ENCODE assay signal across 23 mouse cellular contexts in genomic region chr13:99764764-99765163, GRCm38 (mm10).
DNase-seq lines count a peak whose midpoint lies in the region; ATAC-seq and TF ChIP-seq lines count a peak whose summit lies in the region.
"Had no signal": no experiment of that assay in that cellular context is flagged by ENCODE, and none has a peak within 500 bp of the region (broad histone marks: within the 10 kb centered on the region; RNA-seq: fewer than 3 reads in every experiment).

No protein-coding gene starts in this region.

- WGBS in liver, postnatal 0 days (ENCODE audit: insufficient replicate concordance) = 52% methylated on average over 3 of the region's 3 CpGs
- WGBS in liver, embryonic 11.5 days = 71% methylated on average over 3 of the region's 3 CpGs
- 73% methylated on average over 3 of the region's 3 CpGs for WGBS in neural tube, embryonic 13.5 days
- WGBS in heart, adult 2 months = 88% methylated on average over 3 of the region's 3 CpGs

- no peaks in the 10 kb centered on the region for H3K36me3 ChIP-seq in liver, postnatal 0 days (replicated peaks; ENCODE audit: insufficient read depth, low read length)
- H3K36me3 ChIP-seq in liver, embryonic 11.5 days (ENCODE audit: control insufficient read depth, insufficient read depth, low read length) = no peaks in the 10 kb centered on the region
- no peaks in the 10 kb centered on the region for H3K36me3 ChIP-seq in neural tube, embryonic 13.5 days
- no peaks in the 10 kb centered on the region for H3K36me3 ChIP-seq in heart, adult 2 months (ENCODE audit: control insufficient read depth, insufficient read depth, low read length)
- H3K36me3 ChIP-seq: embryonic facial prominence, embryonic 13.5 days; forebrain, embryonic 12.5 days; G1E; heart, embryonic 10.5 days had no signal

- no peaks in the 10 kb centered on the region for H3K9me3 ChIP-seq in liver, postnatal 0 days (ENCODE audit: low read length)
- H3K9me3 ChIP-seq in liver, embryonic 11.5 days (ENCODE audit: control insufficient read depth, low read length) = no peaks in the 10 kb centered on the region
- H3K9me3 ChIP-seq in neural tube, embryonic 13.5 days = no peaks in the 10 kb centered on the region
- H3K9me3 ChIP-seq: embryonic facial prominence, embryonic 13.5 days; forebrain, embryonic 12.5 days; heart, embryonic 10.5 days had no signal

- H3K4me2 ChIP-seq in liver, postnatal 0 days (ENCODE audit: low read depth, low read length) = no peak overlapping the region
- no peak overlapping the region for H3K4me2 ChIP-seq in liver, embryonic 11.5 days
- H3K4me2 ChIP-seq in neural tube, embryonic 13.5 days = no peak overlapping the region
- H3K4me2 ChIP-seq: embryonic facial prominence, embryonic 13.5 days; forebrain, embryonic 12.5 days; hindbrain, embryonic 14.5 days had no signal

- no peak for TF ChIP-seq POLR2A in heart, adult 2 months (IDR thresholded peaks at IDR 0.05; ENCODE audit: insufficient read depth, low read depth, low read length)

- H3K4me1 ChIP-seq in liver, postnatal 0 days (ENCODE audit: insufficient read depth) = peaks cover 12% of the 10 kb centered on the region
- peaks cover 11% of the 10 kb centered on the region for H3K4me1 ChIP-seq in liver, embryonic 11.5 days (replicated peaks; ENCODE audit: control insufficient read depth, insufficient read depth, low read length)
- peaks cover 50% of the 10 kb centered on the region for H3K4me1 ChIP-seq in neural tube, embryonic 13.5 days (replicated peaks)
- H3K4me1 ChIP-seq in heart, adult 2 months (ENCODE audit: control insufficient read depth, insufficient read depth, low read length) = no peaks in the 10 kb centered on the region; the same call in 1 of the 2 replicates

- intact Hi-C loops in heart, adult 2 months (cut with DNase I) = no loop called here

- no peak for ATAC-seq in liver, postnatal 0 days
- no peak for ATAC-seq in liver, embryonic 11.5 days (replicated peaks; ENCODE audit: low FRiP score)
- ATAC-seq in neural tube, embryonic 13.5 days (ENCODE audit: low read depth) = no peak
- ATAC-seq in megakaryocyte, adult 5-6 weeks (ENCODE audit: poor library complexity, severe bottlenecking) = peak; percentile 88
- ATAC-seq in neutrophil, adult 5-6 weeks (ENCODE audit: extremely low read depth, insufficient number of reproducible peaks, low FRiP score, poor library complexity, severe bottlenecking) = peak; percentile 51; the same call in 1 of the 2 replicates
- ATAC-seq: CD4-positive, CD25-positive, alpha-beta regulatory T cell, adult 4 months had no signal

- DNase-seq in liver, postnatal 0 days = no peak
- DNase-seq in liver, embryonic 11.5 days (ENCODE audit: low spot score) = no peak
- no peak for DNase-seq in neural tube, embryonic 10.5 days (ENCODE audit: extremely low spot score, low spot score)
- no peak for DNase-seq in retina, embryonic 14.5 days (ENCODE audit: low spot score)
- no peak for DNase-seq in heart, adult 2 months
- DNase-seq: adrenal gland, postnatal 10 days; B cell, adult 2 months; cerebellum, adult 11-12 months; cerebellum, adult 9-10 months; cerebellum, postnatal 25 days; gastrocnemius, postnatal 25 days; heart, adult 11 months; heart, postnatal 10 days; heart, postnatal 4 days had no signal

- no peak overlapping the region for H3K9ac ChIP-seq in liver, postnatal 0 days (replicated peaks)
- no peak overlapping the region for H3K9ac ChIP-seq in liver, embryonic 11.5 days (ENCODE audit: low read depth, low read length)
- H3K9ac ChIP-seq in neural tube, embryonic 13.5 days = no peak overlapping the region
- no peak overlapping the region for H3K9ac ChIP-seq in heart, adult 2 months (ENCODE audit: low read depth, low read length)
- H3K9ac ChIP-seq: embryonic facial prominence, embryonic 13.5 days; forebrain, embryonic 12.5 days; hindbrain, embryonic 14.5 days had no signal

- H3K27ac ChIP-seq in liver, postnatal 0 days (ENCODE audit: low read depth) = peak overlapping the region; percentile 20; the same call in 1 of the 2 replicates
- no peak overlapping the region for H3K27ac ChIP-seq in liver, embryonic 11.5 days (ENCODE audit: low read depth, low read length)
- 0 out of 2 replicates have a peak overlapping the region, but pooled peaks have one; percentile 42 for H3K27ac ChIP-seq in neural tube, embryonic 13.5 days (replicated peaks)
- no peak overlapping the region for H3K27ac ChIP-seq in heart, adult 2 months

- no peaks in the 10 kb centered on the region for H3K27me3 ChIP-seq in liver, postnatal 0 days (ENCODE audit: insufficient read depth, low read length)
- H3K27me3 ChIP-seq in liver, embryonic 11.5 days (replicated peaks; ENCODE audit: control insufficient read depth, insufficient read depth, low read length) = no peaks in the 10 kb centered on the region; the same call in 1 of the 2 replicates
- H3K27me3 ChIP-seq in neural tube, embryonic 13.5 days = no peaks in the 10 kb centered on the region
- H3K27me3 ChIP-seq in heart, adult 2 months (ENCODE audit: control insufficient read depth, insufficient read depth, low read length) = no peaks in the 10 kb centered on the region
- H3K27me3 ChIP-seq: embryonic facial prominence, embryonic 13.5 days had no signal

- no peak overlapping the region for H3K4me3 ChIP-seq in liver, postnatal 0 days (ENCODE audit: low read depth, low read length)
- H3K4me3 ChIP-seq in liver, embryonic 11.5 days (ENCODE audit: low read depth, low read length) = no peak overlapping the region
- H3K4me3 ChIP-seq in neural tube, embryonic 13.5 days = no peak overlapping the region
- H3K4me3 ChIP-seq in heart, adult 2 months = no peak overlapping the region
- H3K4me3 ChIP-seq: embryonic facial prominence, embryonic 13.5 days; forebrain, embryonic 12.5 days; heart, embryonic 10.5 days had no signal

- no peak for TF ChIP-seq CTCF in liver, postnatal 0 days (IDR thresholded peaks at IDR 0.05; ENCODE audit: low read depth)
- no peak for TF ChIP-seq CTCF in heart, adult 2 months (IDR thresholded peaks at IDR 0.05)

- H3K79me2 ChIP-seq in heart, adult 2 months (replicated peaks; ENCODE audit: control insufficient read depth, insufficient read depth, low read length) = no peaks in the 10 kb centered on the region

- TF ChIP-seq EP300 in liver, postnatal 0 days (IDR thresholded peaks at IDR 0.05; ENCODE audit: low read depth) = no peak
- no peak for TF ChIP-seq EP300 in heart, adult 2 months (IDR thresholded peaks at IDR 0.05; ENCODE audit: insufficient read depth, low read depth, low read length)

Comparison
In these comparisons a context has a peak if more than half of its experiments do, and no peak if none do; other contexts are left out.
1. H3K27ac ChIP-seq: peak in liver, postnatal 0 days (single experiment) and neural tube, embryonic 13.5 days (single experiment); none in liver, embryonic 11.5 days (single experiment) and heart, adult 2 months (single experiment).
2. ATAC-seq: peak in megakaryocyte, adult 5-6 weeks (single experiment) and neutrophil, adult 5-6 weeks (single experiment); none in liver, postnatal 0 days (single experiment), liver, embryonic 11.5 days (single experiment) and neural tube, embryonic 13.5 days (single experiment).